Mouse (Mus musculus): ENCODE data around the gene Tesmin. TPM values are rescaled to one million over a fixed set of nuclear protein-coding genes. Genes with fewer than 3 reads are reported as not detected.

Gene Tesmin
- 0.05 and 0.34 TPM in 2 replicates for polyA plus RNA-seq (2012; rRNA removed; ENCODE audit: low replicate concordance)

GRCm38 (mm10) chr19:3388629-3389057 lies at the start of gene Tesmin:
Gene Tesmin (plus strand): TSS chr19:3388857.

GRCm38 (mm10) chr19:3414268-3414733 lies 25.6 kb downstream of the Tesmin start, which contains the start of gene Gal:
Gene Gal (minus strand): TSS chr19:3414544.

Other genes starting within 250 kb of the Tesmin start
- 40.3 and 63.7 TPM in 2 replicates for gene Mrpl21, start 106.0 kb upstream of the Tesmin start, polyA plus RNA-seq (2012; rRNA removed; ENCODE audit: low replicate concordance)
- 4.2 and 4.4 TPM in 2 replicates for gene Ighmbp2, start 105.8 kb upstream of the Tesmin start, polyA plus RNA-seq (2012; rRNA removed; ENCODE audit: low replicate concordance)
- gene Cpt1a, start 66.5 kb upstream of the Tesmin start, polyA plus RNA-seq (2012; rRNA removed; ENCODE audit: low replicate concordance): 64.0 and 156 TPM in 2 replicates
- gene Gal, start 25.7 kb downstream of the Tesmin start, polyA plus RNA-seq (2012; rRNA removed; ENCODE audit: low replicate concordance): 14.3 and 16.9 TPM in 2 replicates
- 49.9 and 52.2 TPM in 2 replicates for gene Ppp6r3, start 186.9 kb downstream of the Tesmin start, polyA plus RNA-seq (2012; rRNA removed; ENCODE audit: low replicate concordance)